Mouse (Mus musculus): Measurements from ENCODE around the gene Ucn3.

- TF ChIP-seq CTCF (IDR thresholded peaks at IDR 0.05; ENCODE audit: control insufficient read depth, insufficient read depth, insufficient read length), result no peak
- TF ChIP-seq MAX (IDR thresholded peaks at IDR 0.05), result no peak
These were observed 50.6 kb downstream of the Ucn3 start for GRCm38 (mm10) chr13:3894549-3894948.
